Mouse (Mus musculus) CD4-positive naive resting alpha-beta T cell, adult 57 days (primary cell): ENCODE results near the gene Ston1. TPM values are rescaled to one million over a fixed set of nuclear protein-coding genes. Genes with fewer than 3 reads are reported as not detected.

ENCODE experiments used
- total RNA-seq: library from RNA; stranded (reverse); gene quantifications from one replicate; pipeline ENCODE4 v1.2.4, GENCODE M21; 2023

Ston1 gene
- total RNA-seq: 2.4 TPM

GRCm38 (mm10) chr17:88597222-88598055, at the start of gene Ston1:
Ston1 (plus strand) TSS chr17:88597684.

DNA sequence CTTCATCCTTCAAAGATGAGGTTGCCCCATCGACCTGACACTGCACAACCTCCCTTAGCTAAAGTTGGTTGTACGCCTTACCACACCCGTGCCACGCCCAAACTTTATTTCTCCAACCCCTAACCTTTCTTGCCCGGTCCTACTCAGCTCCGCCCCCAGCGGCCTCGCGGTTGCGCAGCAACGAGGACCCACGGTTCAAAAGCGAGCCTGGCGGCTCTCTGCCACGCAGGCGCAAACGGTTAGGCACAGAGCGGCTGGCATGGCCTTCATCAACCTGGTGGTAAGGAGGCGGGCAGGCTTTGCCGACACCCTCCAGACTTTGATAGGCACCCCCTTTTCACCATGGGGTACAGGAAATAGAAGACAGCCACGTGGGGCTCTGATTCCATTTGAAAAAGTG, 71.0 kb downstream of the Ston1 start, which contains the start of gene Gtf2a1l:
Gtf2a1l (plus strand) TSS at position 209 of the 400 bp plus-strand sequence.

Other genes with a start within 250 kb of the Ston1 start
- gene Foxn2, start 157.0 kb upstream of the Ston1 start, total RNA-seq: 60.7 TPM
- gene Ppp1r21, start 67.6 kb upstream of the Ston1 start, total RNA-seq: 68.3 TPM
- not detected for gene Gtf2a1l, start 71.0 kb downstream of the Ston1 start, total RNA-seq
- not detected for gene Lhcgr, start 194.3 kb downstream of the Ston1 start, total RNA-seq